Mouse (Mus musculus): ENCODE measurements around the gene Gpc5.

DNA sequence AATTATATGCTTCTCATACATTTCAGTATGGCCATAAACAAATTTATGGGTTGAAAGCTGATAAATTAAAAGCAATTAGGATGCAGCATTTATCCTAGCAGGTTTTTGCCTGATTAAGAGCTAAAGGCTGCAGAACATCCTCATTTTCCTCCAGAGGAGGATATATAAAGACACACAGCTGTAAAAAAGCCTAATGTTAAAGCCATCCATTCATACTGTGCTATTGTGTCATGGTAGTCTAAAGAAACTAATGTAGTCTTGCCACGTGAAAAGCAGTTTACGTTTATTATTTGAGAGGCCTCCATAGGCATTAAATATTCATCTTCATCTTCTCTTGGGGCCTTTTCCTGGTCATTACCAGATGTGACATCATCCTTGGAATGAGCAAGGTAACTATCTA, 587.9 kb downstream of the Gpc5 start:
- TF ChIP-seq CTCF (IDR thresholded peaks at IDR 0.05; ENCODE audit: low read depth) (no peak), EP300 (IDR thresholded peaks at IDR 0.05; ENCODE audit: low read depth) (no peak)
